Mouse (Mus musculus) colon, adult 2 months (tissue): ENCODE data around the gene Gm49391. TPM values are rescaled to one million over a fixed set of nuclear protein-coding genes. Genes with fewer than 3 reads are reported as not detected.

Experiments used
- polyA plus RNA-seq: library from polyadenylated mRNA; depleted of rRNA; stranded (reverse); fragments of >200 nt; gene quantifications from 2 replicates; pipeline ENCODE4 v1.2.3, GENCODE M21; 2012; rRNA removed

Gene Gm49391
- polyA plus RNA-seq, result 0.24 and 0.59 TPM in 2 replicates

GRCm38 (mm10) chr13:60936500-60936901 is at the start of gene Gm49391, which contains the start of gene Ctla2a:
Gene Gm49391, minus strand, starts transcription at chr13:60936571.
Gene Ctla2a, minus strand, starts transcription at chr13:60936625.

DNA sequence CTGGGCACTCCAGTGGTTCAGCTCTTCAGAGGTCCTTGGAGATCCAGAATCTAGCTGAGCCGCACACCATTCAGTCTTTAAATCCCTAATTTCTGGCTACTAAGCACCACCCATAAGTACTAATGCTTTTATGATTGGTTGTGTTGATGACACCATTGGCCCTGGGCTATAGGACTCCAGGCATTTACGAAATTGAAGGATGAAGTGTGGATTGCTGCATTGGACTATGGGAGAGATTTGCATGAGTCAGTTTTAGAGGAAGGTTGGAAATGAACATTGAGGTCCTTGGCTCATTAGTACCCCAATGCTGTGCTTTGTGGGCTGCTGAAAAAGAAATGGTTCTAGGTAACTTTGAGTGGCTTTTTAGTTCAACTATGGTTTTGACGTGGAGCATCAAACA is 5.5 kb upstream of the Gm49391 start, which contains the start of gene Tpbpa:
TSS of gene Tpbpa (minus strand) at position 101 of the 400 bp plus-strand sequence.

GRCm38 (mm10) chr13:60935490-60935889 is 881 bp downstream of the Gm49391 start, which contains the start of gene Gm49393:
Gene Gm49393, minus strand, starts transcription at chr13:60935590.

GRCm38 (mm10) chr13:60904780-60905179 is 31.6 kb downstream of the Gm49391 start, which contains the start of gene Tpbpb:
Gene Tpbpb, minus strand, starts transcription at chr13:60904880.

DNA sequence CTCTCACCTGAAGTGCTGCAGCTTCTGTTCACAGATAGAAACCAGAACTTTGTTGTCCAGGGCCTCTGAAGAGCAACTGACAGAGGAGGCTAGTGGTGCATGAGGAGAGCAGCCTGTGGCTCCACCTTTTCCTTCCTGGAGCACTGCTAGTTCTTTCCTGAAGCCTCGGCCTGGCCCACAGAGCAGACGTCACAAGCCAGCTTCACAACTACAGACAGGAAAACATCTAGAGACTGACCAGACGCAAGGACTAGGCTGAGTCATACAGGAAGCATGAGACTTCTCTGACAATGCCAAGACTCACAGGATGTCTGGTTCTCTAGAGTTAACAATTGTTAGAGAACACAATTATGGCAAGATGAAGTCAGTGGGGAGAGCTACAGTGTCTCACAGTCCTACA is 39.0 kb downstream of the Gm49391 start, which contains the start of gene Ctla2b:
TSS of gene Ctla2b (minus strand) at position 120 of the 400 bp plus-strand sequence.

DNA sequence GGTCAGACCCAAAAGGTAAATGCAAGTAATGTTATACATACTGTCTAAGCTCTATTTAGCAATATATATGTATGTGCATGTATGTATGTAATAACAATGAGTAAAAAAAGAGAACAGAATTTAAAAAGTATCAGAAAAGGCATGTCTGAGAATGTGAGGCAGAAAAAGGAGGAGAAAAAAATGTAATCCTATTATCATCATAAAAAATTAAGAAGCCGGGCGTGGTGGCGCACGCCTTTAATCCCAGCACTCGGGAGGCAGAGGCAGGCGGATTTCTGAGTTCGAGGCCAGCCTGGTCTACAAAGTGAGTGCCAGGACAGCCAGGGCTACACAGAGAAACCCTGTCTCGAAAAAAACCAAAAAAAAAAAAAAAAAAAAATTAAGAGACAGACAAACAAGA is 39.6 kb downstream of the Gm49391 start, which contains the start of gene Gm49392:
TSS of gene Gm49392 (minus strand) at position 101 of the 400 bp plus-strand sequence.

GRCm38 (mm10) chr13:60864281-60864680 is 72.1 kb downstream of the Gm49391 start, which contains the start of gene 4930486L24Rik:
Gene 4930486L24Rik, minus strand, starts transcription at chr13:60864475.

Other genes starting within 250 kb of the Gm49391 start
- not detected in 2 replicates for gene BC051665, start 150.2 kb downstream of the Gm49391 start, polyA plus RNA-seq
- not detected in 2 replicates for gene Ctsll3, start 133.7 kb downstream of the Gm49391 start, polyA plus RNA-seq
- gene 4930486L24Rik, start 72.1 kb downstream of the Gm49391 start, polyA plus RNA-seq, result not detected in 2 replicates
- gene Gm49392, start 39.7 kb downstream of the Gm49391 start, polyA plus RNA-seq, result not detected in 2 replicates
- 0.22 and 0.26 TPM in 2 replicates for gene Ctla2b, start 39.1 kb downstream of the Gm49391 start, polyA plus RNA-seq
- gene Tpbpb, start 31.7 kb downstream of the Gm49391 start, polyA plus RNA-seq, result not detected in 2 replicates
- gene Gm49393, start 981 bp downstream of the Gm49391 start, polyA plus RNA-seq, result not detected in 2 replicates
- 0.94 and 1.4 TPM in 2 replicates for gene Ctla2a, start 54 bp upstream of the Gm49391 start, polyA plus RNA-seq
- not detected in 2 replicates for gene Tpbpa, start 5.4 kb upstream of the Gm49391 start, polyA plus RNA-seq
- not detected in 2 replicates for gene Ctsj, start 69.4 kb upstream of the Gm49391 start, polyA plus RNA-seq
- not detected in 2 replicates for gene Ctsq, start 104.1 kb upstream of the Gm49391 start, polyA plus RNA-seq
- gene Ctsr, start 227.7 kb upstream of the Gm49391 start, polyA plus RNA-seq, result not detected in 2 replicates